Comparison of ENCODE assay signal across 14 mouse cellular contexts in the genomic region with DNA sequence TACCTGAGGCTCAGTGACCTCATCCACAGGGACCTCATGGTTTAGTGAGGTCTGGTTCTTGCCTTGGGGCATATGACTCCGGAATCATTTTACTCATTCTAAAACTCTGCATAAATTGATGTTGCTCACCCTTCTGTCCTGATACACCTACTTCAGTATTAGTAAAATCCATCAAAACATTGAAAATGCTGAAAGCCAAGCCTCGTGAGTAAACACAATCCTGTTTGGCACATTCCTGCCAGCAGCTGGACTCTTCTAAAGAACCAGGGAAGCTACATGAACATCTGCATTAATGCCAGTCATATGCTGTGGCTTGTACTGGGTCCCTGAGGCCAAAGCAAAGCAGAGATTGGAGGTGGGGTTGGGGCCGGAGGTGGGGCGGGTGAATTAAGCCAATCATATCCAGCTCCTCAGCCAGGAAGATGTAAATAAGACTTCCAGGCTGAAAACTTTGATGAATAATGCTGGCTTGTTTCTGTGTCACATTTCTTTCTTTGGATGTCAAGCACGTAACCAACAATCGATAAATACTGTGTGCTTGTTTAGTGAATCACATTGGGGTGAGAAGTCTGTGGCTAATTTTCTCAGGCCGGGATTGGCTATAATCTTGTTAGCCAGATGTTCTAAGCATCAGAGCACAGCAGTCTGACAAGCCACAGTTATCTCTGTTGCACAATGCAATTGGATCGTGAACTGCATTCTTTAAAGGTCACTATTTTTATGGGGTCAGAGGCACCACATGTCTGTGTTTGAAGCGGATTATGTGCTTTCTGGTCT. TPM values are rescaled to one million over a fixed set of nuclear protein-coding genes. Genes with fewer than 3 reads are reported as not detected.
DNase-seq lines count a peak whose midpoint lies in the region; ATAC-seq and TF ChIP-seq lines count a peak whose summit lies in the region.
"Had no signal": no experiment of that assay in that cellular context is flagged by ENCODE, and none has a peak within 500 bp of the region (broad histone marks: within the 10 kb centered on the region; RNA-seq: fewer than 3 reads in every experiment).

No protein-coding gene starts in this region.

- peak; percentile 37; the same call in 1 of the 2 replicates for ATAC-seq in midbrain, embryonic 15.5 days (replicated peaks)
- ATAC-seq in kidney, embryonic 16.5 days (ENCODE audit: low FRiP score, low TSS enrichment): no peak
- ATAC-seq: forebrain, postnatal 0 days had no signal

- no peaks in the 10 kb centered on the region for H3K36me3 ChIP-seq in liver, adult 2 months (ENCODE audit: control insufficient read depth, insufficient read depth, low read length)
- H3K36me3 ChIP-seq in ES-Bruce4 (ENCODE audit: control insufficient read depth, insufficient read depth, low read length, poor library complexity, severe bottlenecking): no peaks in the 10 kb centered on the region
- H3K36me3 ChIP-seq in midbrain, embryonic 15.5 days (replicated peaks): no peaks in the 10 kb centered on the region
- no peaks in the 10 kb centered on the region for H3K36me3 ChIP-seq in kidney, embryonic 16.5 days (ENCODE audit: insufficient read depth, low read length)
- H3K36me3 ChIP-seq: heart, embryonic 13.5 days had no signal

- no peak overlapping the region for H3K4me3 ChIP-seq in liver, adult 2 months (ENCODE audit: insufficient read depth, low read depth, low read length)
- no peak overlapping the region for H3K4me3 ChIP-seq in ES-Bruce4 (ENCODE audit: low read depth, low read length)
- no peak overlapping the region for H3K4me3 ChIP-seq in midbrain, embryonic 15.5 days
- no peak overlapping the region for H3K4me3 ChIP-seq in kidney, embryonic 16.5 days (ENCODE audit: low read length)
- H3K4me3 ChIP-seq: heart, embryonic 13.5 days; layer of hippocampus, adult 2 months had no signal

- no peak overlapping the region for H3K27ac ChIP-seq in liver, adult 2 months (replicated peaks; ENCODE audit: insufficient read depth, low read depth, low read length)
- H3K27ac ChIP-seq in ES-Bruce4 (ENCODE audit: insufficient read depth, low read length): peak overlapping the region; percentile 51
- H3K27ac ChIP-seq in midbrain, embryonic 15.5 days: no peak overlapping the region
- no peak overlapping the region for H3K27ac ChIP-seq in kidney, embryonic 16.5 days (ENCODE audit: low read length)
- H3K27ac ChIP-seq: heart, embryonic 13.5 days; layer of hippocampus, adult 2 months had no signal

- H3K79me2 ChIP-seq in liver, adult 2 months (ENCODE audit: control insufficient read depth, insufficient read depth, low read length): no peaks in the 10 kb centered on the region; the same call in 1 of the 2 replicates

- WGBS in liver, adult 2 months: 26% methylated on average over 9 of the region's 9 CpGs
- WGBS in midbrain, embryonic 15.5 days: 43% methylated on average over 9 of the region's 9 CpGs
- WGBS in kidney, embryonic 16.5 days: 51% methylated on average over 9 of the region's 9 CpGs

- no peak overlapping the region for H3K4me2 ChIP-seq in midbrain, embryonic 15.5 days
- no peak overlapping the region for H3K4me2 ChIP-seq in kidney, embryonic 16.5 days (replicated peaks; ENCODE audit: low read depth, low read length)
- H3K4me2 ChIP-seq: heart, embryonic 13.5 days had no signal

- H3K9me3 ChIP-seq in ES-Bruce4 (replicated peaks; ENCODE audit: control insufficient read depth, insufficient read depth, low read length, poor library complexity, severe bottlenecking): no peaks in the 10 kb centered on the region
- H3K9me3 ChIP-seq in midbrain, embryonic 15.5 days: no peaks in the 10 kb centered on the region
- H3K9me3 ChIP-seq in kidney, embryonic 16.5 days (ENCODE audit: low read length): no peaks in the 10 kb centered on the region
- H3K9me3 ChIP-seq: heart, embryonic 13.5 days had no signal

- DNase-seq in embryo, embryonic 11 days: peak; percentile 22
- no peak for DNase-seq in embryo, embryonic 9.5 days (ENCODE audit: extremely low spot score)
- peak; percentile 70 for DNase-seq in liver, adult 2 months (ENCODE audit: extremely low read depth, low read depth, low spot score)
- DNase-seq in liver: no peak
- no peak for DNase-seq in kidney, postnatal 10 days
- DNase-seq: B cell, adult 2 months; cerebellum, adult 9-10 months; forebrain, postnatal 0 days; right cerebral cortex, postnatal 14 days had no signal

- TF ChIP-seq POLR2A in liver, adult 2 months (IDR thresholded peaks at IDR 0.05; ENCODE audit: extremely low read depth, insufficient read depth, low read length): no peak
- no peak for TF ChIP-seq POLR2A in ES-Bruce4 (IDR thresholded peaks at IDR 0.05; ENCODE audit: insufficient read depth, low read length)

- TF ChIP-seq EP300 in ES-Bruce4 (IDR thresholded peaks at IDR 0.05; ENCODE audit: insufficient read depth, low read depth, low read length): no peak

- H3K27me3 ChIP-seq in liver, adult 2 months (ENCODE audit: control insufficient read depth, insufficient read depth, low read length): no peaks in the 10 kb centered on the region
- no peaks in the 10 kb centered on the region for H3K27me3 ChIP-seq in ES-Bruce4 (ENCODE audit: control insufficient read depth, insufficient read depth, low read length, poor library complexity, severe bottlenecking)
- H3K27me3 ChIP-seq in midbrain, embryonic 15.5 days (replicated peaks): no peaks in the 10 kb centered on the region
- no peaks in the 10 kb centered on the region for H3K27me3 ChIP-seq in kidney, embryonic 16.5 days (ENCODE audit: insufficient read depth, low read length)
- H3K27me3 ChIP-seq: heart, embryonic 13.5 days had no signal

- no peak for TF ChIP-seq CTCF in liver, adult 2 months (IDR thresholded peaks at IDR 0.05; ENCODE audit: low read depth, low read length)
- TF ChIP-seq CTCF in ES-Bruce4 (IDR thresholded peaks at IDR 0.05; ENCODE audit: low read depth, low read length): no peak

- H3K4me1 ChIP-seq in liver, adult 2 months (ENCODE audit: control insufficient read depth, insufficient read depth, low read length): peaks cover 7% of the 10 kb centered on the region
- H3K4me1 ChIP-seq in ES-Bruce4 (ENCODE audit: control insufficient read depth, insufficient read depth, low read length): peaks cover 8% of the 10 kb centered on the region
- peaks cover 13% of the 10 kb centered on the region for H3K4me1 ChIP-seq in midbrain, embryonic 15.5 days
- no peaks in the 10 kb centered on the region for H3K4me1 ChIP-seq in kidney, embryonic 16.5 days (ENCODE audit: insufficient read depth, low read length)

- H3K9ac ChIP-seq in liver, adult 2 months (ENCODE audit: low read depth, low read length): no peak overlapping the region
- no peak overlapping the region for H3K9ac ChIP-seq in ES-Bruce4 (ENCODE audit: low read depth, poor library complexity, severe bottlenecking)
- H3K9ac ChIP-seq in midbrain, embryonic 15.5 days: no peak overlapping the region
- no peak overlapping the region for H3K9ac ChIP-seq in kidney, embryonic 16.5 days (replicated peaks; ENCODE audit: low read length)
- H3K9ac ChIP-seq: forebrain, postnatal 0 days; heart, embryonic 13.5 days had no signal

RNA-seq across cellular contexts. Expression of gene Elmo1, which starts 24.9 kb away (rescaled TPM):
- 4.3 and 6.7 TPM in 2 replicates for total RNA-seq in liver, adult 2 months (2014; rRNA removed)
- polyA plus RNA-seq in liver, adult 2 months (2012; rRNA removed): 1.1 and 1.2 TPM in 2 replicates
- 16.1 and 18.7 TPM in 2 replicates for polyA plus RNA-seq in ES-Bruce4 (2011; ENCODE audit: insufficient read depth, insufficient read length, low read depth, missing spikeins)
- polyA plus RNA-seq in midbrain, embryonic 15.5 days (2015; fragmentation: Nextera tagmentation; extraction: Ambion mirVana): 37.3 and 38.3 TPM in 2 replicates
- 16.5 and 16.8 TPM in 2 replicates for polyA plus RNA-seq in kidney, embryonic 16.5 days (2015; fragmentation: Nextera tagmentation; extraction: Ambion mirVana)

Comparison
In these comparisons a context has a peak if more than half of its experiments do, and no peak if none do; other contexts are left out.
1. DNase-seq: peak in embryo, embryonic 11 days (single experiment) and liver, adult 2 months (single experiment); none in embryo, embryonic 9.5 days (single experiment), liver (single experiment) and kidney, postnatal 10 days (single experiment).